Mouse (Mus musculus): ENCODE data around the gene Olfr1221.
"Not testable (repeated sequence)": the region's sequence is repeated elsewhere in the genome, so short reads cannot be mapped to it uniquely, and the experiment has no call there.

Gene Olfr1221

GRCm38 (mm10) chr2:89117183-89117582, at the start of gene Olfr1221:
Olfr1221 (minus strand) TSS chr2:89117283.
- no peak for DNase-seq

- not testable (repeated sequence) for DNase-seq
Measured at GRCm38 (mm10) chr2:89164711-89165110, 47.6 kb upstream of the Olfr1221 start.

GRCm38 (mm10) chr2:89163991-89164390, 46.9 kb upstream of the Olfr1221 start, which contains the start of gene Olfr1224-ps1:
Olfr1224-ps1 (minus strand) TSS chr2:89164091.
- not testable (repeated sequence) for DNase-seq

GRCm38 (mm10) chr2:89151460-89151859, 34.4 kb upstream of the Olfr1221 start, which contains the start of gene Olfr1223:
Olfr1223 (minus strand) TSS chr2:89151560.
- no peak for DNase-seq

DNA sequence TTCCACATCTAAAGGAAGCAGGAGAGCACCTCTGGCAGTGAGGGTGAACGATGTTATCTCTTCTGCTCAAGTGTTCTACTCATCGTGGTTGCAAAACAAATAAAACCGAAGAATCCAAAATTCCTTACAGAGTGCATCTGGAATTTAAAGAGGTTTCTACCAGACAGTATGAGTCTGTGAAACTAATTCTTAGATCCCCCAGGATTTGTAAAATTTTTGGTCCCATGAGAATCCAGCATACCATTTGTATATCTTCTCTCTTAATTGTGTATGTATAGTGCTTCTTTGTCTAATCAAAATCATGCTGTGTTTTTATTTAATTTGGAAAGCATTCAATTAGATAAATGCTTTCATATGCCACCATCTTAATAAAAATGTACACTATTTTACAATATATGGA, 15.9 kb upstream of the Olfr1221 start, which contains the start of gene Olfr1222:
Olfr1222 (minus strand) TSS at position 101 of the 400 bp plus-strand sequence.
- DNase-seq: no peak

GRCm38 (mm10) chr2:89106735-89107134, 10.3 kb downstream of the Olfr1221 start, which contains the start of gene Olfr1220:
Olfr1220 (minus strand) TSS chr2:89106835.
- DNase-seq: no peak

DNA sequence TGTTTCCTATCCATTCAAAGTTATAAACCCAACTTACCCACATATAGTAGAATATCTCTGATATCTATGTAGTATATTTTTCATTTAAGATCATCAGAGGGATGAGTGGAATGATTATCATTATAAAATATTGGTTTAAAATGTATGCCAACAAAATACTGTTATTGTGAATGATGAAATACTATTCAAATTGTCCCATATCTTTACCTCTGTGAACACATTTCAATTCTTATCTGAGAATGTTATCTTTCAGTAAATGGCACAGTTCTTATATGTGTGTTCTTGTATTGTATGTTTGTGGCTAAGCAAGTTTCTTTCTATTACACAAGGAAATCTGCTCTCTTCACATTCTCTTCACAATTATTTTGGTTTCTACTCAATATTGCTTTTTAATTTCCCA, 11.4 kb downstream of the Olfr1221 start:
- DNase-seq: no peak

DNA sequence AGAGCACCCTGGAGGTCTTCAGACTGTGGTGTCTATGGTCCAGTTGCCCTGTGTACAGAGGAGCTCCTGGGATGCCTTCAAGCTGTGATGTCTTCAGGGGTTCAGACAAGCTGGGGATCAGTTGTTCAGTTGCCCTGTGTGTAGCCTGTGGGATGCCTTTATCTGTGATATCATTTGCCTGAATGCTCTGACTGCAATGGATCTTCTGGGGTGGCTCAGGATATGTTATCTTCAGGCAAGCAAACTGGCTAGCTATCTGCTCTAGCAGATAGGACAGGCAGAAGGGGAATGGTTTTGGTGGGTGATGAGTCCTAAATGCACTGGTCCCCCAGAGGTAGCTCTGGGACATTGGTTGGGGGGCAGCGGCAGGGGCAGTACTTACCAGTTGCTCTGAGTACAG, 23.2 kb downstream of the Olfr1221 start:
- DNase-seq: no peak

- DNase-seq: no peak
Measured at GRCm38 (mm10) chr2:89083413-89083812, 33.7 kb downstream of the Olfr1221 start, which contains the start of gene Olfr1219. Olfr1219 (minus strand) TSS chr2:89083513.

GRCm38 (mm10) chr2:89081487-89081886, 35.6 kb downstream of the Olfr1221 start:
- DNase-seq: no peak

DNA sequence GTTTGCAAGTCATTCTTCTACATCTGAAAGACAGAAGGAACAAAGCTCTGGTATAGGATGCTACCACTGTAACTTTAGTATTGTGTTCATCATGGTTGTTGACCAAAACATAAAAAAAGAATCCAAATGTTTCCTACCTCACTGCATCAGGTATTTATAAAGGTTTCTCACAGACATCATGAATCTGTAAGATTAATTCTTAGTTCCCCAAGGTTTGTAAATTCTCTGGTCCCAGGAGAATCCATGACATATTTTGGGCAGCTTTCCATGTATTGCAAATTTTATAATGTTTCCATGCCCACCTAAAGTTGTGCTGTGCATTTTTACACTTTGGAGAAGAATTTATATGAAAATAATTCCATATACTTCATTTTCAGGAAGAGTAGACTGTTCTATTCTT, 56.0 kb downstream of the Olfr1221 start, which contains the start of gene Olfr1218:
Olfr1218 (minus strand) TSS at position 101 of the 400 bp plus-strand sequence.
- DNase-seq: no peak
